Mouse (Mus musculus): ENCODE results near the gene Cc2d1b. TPM values are rescaled to one million over a fixed set of nuclear protein-coding genes. Genes with fewer than 3 reads are reported as not detected.

Cc2d1b gene
- total and polyA plus RNA-seq, 3 experiments, result 35.6 to 50.3 TPM; not detected in 1

DNA sequence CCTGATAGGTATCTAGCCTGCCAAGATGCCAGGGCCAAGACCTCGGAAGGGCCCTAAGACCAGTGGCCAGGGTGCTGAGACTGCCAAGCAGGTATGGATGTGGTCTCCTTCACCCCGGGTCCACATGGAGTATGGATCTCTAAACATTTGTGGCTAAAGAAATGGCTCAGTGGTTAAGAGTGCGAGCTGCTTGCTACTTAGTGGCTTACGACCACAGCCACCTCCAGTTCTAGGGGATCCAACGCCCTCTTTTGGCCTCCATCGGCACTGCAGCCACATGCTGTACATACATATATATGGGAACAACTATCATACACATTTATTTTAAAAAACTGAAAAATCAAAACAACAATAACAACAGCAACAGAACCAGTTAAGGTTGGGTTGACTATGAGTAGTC lies 1.8 kb downstream of the Cc2d1b start:
- H3K4me1 ChIP-seq (ENCODE audit: control insufficient read depth in 1 of 2, insufficient read depth in 2 of 2, low read length in 2 of 2), result peaks cover 0 to 17% of the 10 kb centered on the region in 2 experiments; a peak in 3 of 4 replicates
- H3K36me3 ChIP-seq (ENCODE audit: control insufficient read depth in 1 of 2, insufficient read depth in 2 of 2, low read length in 2 of 2), result peaks cover 2 to 11% of the 10 kb centered on the region in 2 experiments; a peak in 3 of 4 replicates
- peak; percentile 44 for DNase-seq (ENCODE audit: low read depth, low spot score)
- peaks cover 7% of the 10 kb centered on the region for H3K79me2 ChIP-seq (ENCODE audit: control insufficient read depth, insufficient read depth, low read length, poor library complexity)
- no peaks in the 10 kb centered on the region for H3K9me3 ChIP-seq (replicated peaks; ENCODE audit: insufficient read depth, low read length)
- no peaks in the 10 kb centered on the region for H3K27me3 ChIP-seq (ENCODE audit: control insufficient read depth in 1 of 2, insufficient read depth in 2 of 2, low read length in 2 of 2)
- TF ChIP-seq CTCF (IDR thresholded peaks at IDR 0.05 in 2 of 3, conservative IDR thresholded peaks at IDR 0.05 in 1 of 3; ENCODE audit: control insufficient read depth in 1 of 3, insufficient read depth in 1 of 3, low read depth in 2 of 3, low read length in 3 of 3, poor library complexity in 1 of 3, severe bottlenecking in 1 of 3) (peak in 2 of 3 experiments; percentile 34 to 41; a peak in 3 of 6 replicates), ZC3H11A (IDR thresholded peaks at IDR 0.05; ENCODE audit: low read depth, low read length) (no peak)
- no peak overlapping the region for H3K9ac ChIP-seq (ENCODE audit: control insufficient read depth, low read depth, low read length, poor library complexity, severe bottlenecking)
- no peak overlapping the region for H3K4me3 ChIP-seq (ENCODE audit: control insufficient read depth in 1 of 2, insufficient read depth in 1 of 2, low read depth in 2 of 2, low read length in 2 of 2)
- H3K27ac ChIP-seq (ENCODE audit: control insufficient read depth, low read depth, low read length), result no peak overlapping the region

GRCm38 (mm10) chr4:108627066-108627465 lies 7.3 kb downstream of the Cc2d1b start:
- no peak overlapping the region for H3K27ac ChIP-seq (ENCODE audit: control insufficient read depth, low read depth, low read length)
- no peaks in the 10 kb centered on the region for H3K79me2 ChIP-seq (ENCODE audit: control insufficient read depth, insufficient read depth, low read length, poor library complexity)
- peaks cover 8 to 10% of the 10 kb centered on the region in 2 experiments for H3K36me3 ChIP-seq (ENCODE audit: control insufficient read depth in 1 of 2, insufficient read depth in 2 of 2, low read length in 2 of 2)
- H3K27me3 ChIP-seq (ENCODE audit: control insufficient read depth in 1 of 2, insufficient read depth in 2 of 2, low read length in 2 of 2), result no peaks in the 10 kb centered on the region
- H3K9ac ChIP-seq (ENCODE audit: control insufficient read depth, low read depth, low read length, poor library complexity, severe bottlenecking), result no peak overlapping the region
- H3K9me3 ChIP-seq (replicated peaks; ENCODE audit: insufficient read depth, low read length), result no peaks in the 10 kb centered on the region
- TF ChIP-seq NRF1 (IDR thresholded peaks at IDR 0.05; ENCODE audit: insufficient read depth, low read depth, low read length, poor library complexity, severe bottlenecking), result no peak
- TF ChIP-seq TCF12 (IDR thresholded peaks at IDR 0.05; ENCODE audit: low read depth, low read length), result no peak
- no peak for TF ChIP-seq BHLHE40 (IDR thresholded peaks at IDR 0.05; ENCODE audit: borderline replicate concordance, low read depth, low read length)
- no peak for TF ChIP-seq E2F4 (IDR thresholded peaks at IDR 0.05; ENCODE audit: borderline replicate concordance, low read depth, low read length)
- no peak for TF ChIP-seq GATA1 (IDR thresholded peaks at IDR 0.05; ENCODE audit: low read depth, low read length)
- TF ChIP-seq MEF2A (IDR thresholded peaks at IDR 0.05; ENCODE audit: extremely low read depth, insufficient replicate concordance, low read depth, low read length, poor library complexity, severe bottlenecking), result no peak
- no peak for TF ChIP-seq ZMIZ1 (IDR thresholded peaks at IDR 0.05; ENCODE audit: low read depth, low read length)
- no peak for TF ChIP-seq ELF1 (IDR thresholded peaks at IDR 0.05; ENCODE audit: low read depth, low read length)
- TF ChIP-seq KAT2A (conservative IDR thresholded peaks at IDR 0.05; ENCODE audit: low read depth, low read length), result no peak
- TF ChIP-seq GABPA (IDR thresholded peaks at IDR 0.05; ENCODE audit: low read depth, low read length), result no peak
- no peak for TF ChIP-seq USF1 (IDR thresholded peaks at IDR 0.05; ENCODE audit: low read depth, low read length)
- no peak for TF ChIP-seq USF2 (IDR thresholded peaks at IDR 0.05; ENCODE audit: borderline replicate concordance in 1 of 2, insufficient read depth in 1 of 2, low read depth in 1 of 2, low read length in 2 of 2)
- no peak for TF ChIP-seq RAD21 (IDR thresholded peaks at IDR 0.05; ENCODE audit: low read depth, low read length)
- TF ChIP-seq HCFC1 (IDR thresholded peaks at IDR 0.05; ENCODE audit: low read depth, low read length), result no peak
- TF ChIP-seq ZNF384 (IDR thresholded peaks at IDR 0.05; ENCODE audit: low read depth, low read length), result no peak
- no peak for DNase-seq (ENCODE audit: low read depth, low spot score)
- no peak overlapping the region for H3K4me3 ChIP-seq (ENCODE audit: control insufficient read depth in 1 of 2, insufficient read depth in 1 of 2, low read depth in 2 of 2, low read length in 2 of 2)
- peaks cover 0 to 4% of the 10 kb centered on the region in 2 experiments; a peak in 1 of 4 replicates for H3K4me1 ChIP-seq (ENCODE audit: control insufficient read depth in 1 of 2, insufficient read depth in 2 of 2, low read length in 2 of 2)
